Mouse (Mus musculus): ENCODE results near the gene Aldh2.

Aldh2 gene

DNA sequence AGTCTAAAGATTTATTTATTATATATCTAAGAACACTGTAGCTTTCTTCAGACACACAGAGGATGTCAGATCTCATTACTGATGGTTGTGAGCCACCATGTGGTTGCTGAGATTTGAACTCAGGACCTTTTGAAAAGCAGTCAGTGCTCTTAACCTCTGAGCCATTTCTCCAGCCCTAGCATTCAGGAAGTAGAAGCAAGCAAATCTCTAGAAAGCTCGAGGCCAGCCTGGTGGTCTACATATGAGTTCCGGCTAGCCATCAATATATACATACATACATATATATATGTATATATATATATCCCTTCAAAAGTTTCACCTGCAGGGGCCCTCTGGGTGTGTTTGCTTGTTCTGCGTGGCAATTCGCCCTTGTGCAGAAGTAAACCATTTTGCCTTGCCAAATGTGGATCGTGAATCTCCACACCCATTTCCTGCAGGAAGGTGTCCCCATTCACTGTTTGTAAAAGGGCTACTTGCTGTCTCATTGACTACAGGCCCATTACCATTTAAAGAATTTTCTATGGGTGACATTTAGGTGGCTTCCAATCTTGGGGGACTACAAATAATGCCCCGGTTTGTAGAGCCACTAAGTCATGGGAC lies 1.2 kb upstream of the Aldh2 start:
- no peak for DNase-seq

DNA sequence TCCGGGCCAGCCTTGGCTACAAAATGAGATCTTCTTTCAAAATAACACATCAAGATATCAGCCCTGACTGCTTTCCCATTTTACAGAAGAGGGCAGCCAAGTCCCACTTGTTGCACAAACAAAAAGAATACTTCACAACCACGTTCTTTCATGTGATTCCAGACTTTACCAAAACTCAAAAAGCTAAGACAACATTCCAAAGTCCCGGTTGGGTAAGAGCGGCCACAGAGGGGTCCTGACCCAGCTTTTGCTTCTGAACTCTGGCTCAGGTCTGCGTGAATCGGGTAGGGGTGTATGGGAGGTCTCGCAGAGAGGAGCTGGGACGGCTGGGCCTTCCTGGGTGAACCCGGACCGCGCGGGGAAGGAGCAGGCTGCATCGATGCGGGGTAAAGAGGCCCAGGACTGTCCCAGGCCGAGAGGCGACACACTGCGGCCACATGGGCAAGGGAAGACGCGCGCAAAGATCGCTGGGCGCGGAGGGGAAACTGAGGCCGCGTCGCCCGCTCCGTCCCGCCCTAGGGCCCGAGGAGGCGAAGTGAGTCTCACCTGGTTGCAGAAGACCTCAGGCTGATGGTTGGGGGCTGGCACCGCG lies 712 bp downstream of the Aldh2 start:
- peak; percentile 35 for DNase-seq

DNA sequence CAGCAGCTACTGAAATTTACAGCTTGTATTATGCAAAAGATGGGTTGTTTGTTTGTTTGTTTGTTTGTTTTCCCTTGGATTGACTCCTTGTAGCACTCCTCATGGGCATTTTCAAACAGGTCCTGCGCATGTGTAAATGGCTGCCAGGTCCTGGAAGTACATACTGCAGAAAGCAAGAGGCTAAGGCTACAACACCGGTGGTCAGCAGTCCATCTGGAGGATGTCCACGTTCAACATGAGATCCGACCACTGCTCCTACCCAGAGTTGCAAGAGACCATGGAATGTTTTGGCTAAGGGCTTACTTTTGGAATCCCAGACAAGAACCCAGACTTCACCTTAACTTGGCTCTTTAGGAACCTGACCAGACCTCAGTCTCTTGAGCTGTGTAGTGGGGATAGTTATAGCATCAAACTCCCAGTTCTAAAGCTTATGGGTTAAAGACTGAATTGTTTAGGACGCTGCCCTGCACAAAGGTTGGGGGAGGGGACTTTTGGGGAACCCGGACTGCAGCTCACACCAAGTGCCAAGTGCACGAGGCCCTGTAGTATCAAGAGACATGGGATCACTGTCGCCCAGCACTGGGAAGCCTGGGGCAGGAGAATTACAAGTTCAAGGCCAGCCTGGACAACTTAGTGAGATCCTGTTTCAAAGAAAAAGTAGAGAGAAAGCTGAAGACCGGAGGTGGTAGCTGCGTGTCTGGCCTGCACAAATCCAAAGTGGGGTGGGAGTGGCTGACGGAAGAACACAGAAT lies 1.4 kb downstream of the Aldh2 start:
- no peak for DNase-seq

DNA sequence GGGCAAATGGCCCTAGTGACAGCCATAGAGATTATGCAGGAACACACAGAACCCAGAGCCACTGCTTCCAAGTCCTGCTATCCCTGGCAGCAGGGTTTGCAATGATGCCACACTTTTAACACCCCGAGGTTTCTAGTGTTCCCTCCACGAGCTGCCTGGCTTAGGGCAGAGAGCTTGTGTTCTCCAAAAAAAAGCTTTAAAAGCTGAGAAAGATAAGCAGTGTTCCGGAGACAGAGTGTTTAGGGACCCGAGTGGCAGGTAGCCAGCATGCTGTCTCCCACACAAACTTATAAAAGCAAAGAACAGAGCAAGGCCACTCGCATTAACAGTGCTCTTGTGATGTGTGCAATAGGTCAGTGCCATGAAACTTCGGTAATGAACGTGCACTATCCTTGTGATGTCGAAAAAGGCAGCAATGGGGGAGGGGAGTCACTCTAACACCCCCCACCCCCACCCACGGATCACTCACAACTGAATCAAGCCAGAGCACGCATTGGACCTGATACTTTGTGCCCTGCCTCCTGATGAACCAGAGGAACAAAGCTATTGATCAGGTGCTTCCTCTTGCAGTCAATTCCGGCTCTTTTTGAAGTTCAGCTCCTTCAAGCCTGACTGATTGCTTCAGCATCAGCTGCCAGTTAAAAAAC lies 2.1 kb downstream of the Aldh2 start:
- DNase-seq, result no peak

DNA sequence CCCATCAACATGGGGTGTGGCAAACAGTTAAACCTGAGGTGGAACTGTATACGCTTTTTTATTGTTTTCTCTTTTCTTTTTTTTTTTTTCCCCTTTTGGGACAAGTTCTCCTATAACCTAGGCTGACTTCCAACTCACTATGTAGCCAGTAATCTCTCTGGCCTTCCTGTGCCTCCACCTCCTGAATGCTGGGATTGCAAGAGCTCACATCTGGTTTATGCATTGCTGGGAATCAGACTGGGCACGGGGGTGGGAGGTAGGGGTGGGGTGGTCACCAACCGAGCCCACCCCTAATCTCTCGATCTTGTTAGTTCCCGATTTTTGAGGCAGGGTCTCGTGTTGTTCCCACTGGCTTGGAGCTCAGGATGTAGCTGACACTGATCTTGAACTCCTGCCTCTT lies 3.7 kb downstream of the Aldh2 start:
- no peak for DNase-seq

DNA sequence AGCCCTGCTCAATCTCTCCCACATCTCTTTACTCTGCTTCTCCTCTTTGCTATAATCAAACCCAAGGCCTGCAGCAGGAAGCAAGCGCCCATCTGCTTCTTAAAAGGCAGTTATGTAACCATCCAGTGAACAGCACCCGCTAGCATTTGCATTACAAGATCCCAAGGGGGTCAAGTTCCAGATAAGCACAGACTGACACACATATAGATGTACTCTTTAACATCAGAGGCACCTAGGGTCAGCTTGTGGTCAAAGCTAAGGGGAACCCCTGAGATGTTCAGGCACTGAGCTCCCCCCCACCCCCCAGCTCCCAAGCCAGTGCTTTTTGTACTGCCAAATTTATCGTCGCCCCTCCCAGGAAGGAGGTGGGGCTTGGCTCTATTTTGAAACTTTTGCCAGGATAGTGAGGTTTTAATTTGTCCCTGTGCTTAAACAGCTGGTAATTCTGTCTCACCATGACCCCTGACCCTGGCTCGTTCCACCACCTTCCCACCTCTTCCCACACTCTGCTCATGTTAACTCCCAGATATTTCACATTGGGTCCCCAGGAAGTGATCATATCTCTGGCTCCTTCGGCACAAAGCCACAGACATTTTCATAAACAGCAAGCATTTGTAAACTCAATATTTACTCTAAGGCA lies 7.1 kb downstream of the Aldh2 start:
- DNase-seq, result peak; percentile 67

DNA sequence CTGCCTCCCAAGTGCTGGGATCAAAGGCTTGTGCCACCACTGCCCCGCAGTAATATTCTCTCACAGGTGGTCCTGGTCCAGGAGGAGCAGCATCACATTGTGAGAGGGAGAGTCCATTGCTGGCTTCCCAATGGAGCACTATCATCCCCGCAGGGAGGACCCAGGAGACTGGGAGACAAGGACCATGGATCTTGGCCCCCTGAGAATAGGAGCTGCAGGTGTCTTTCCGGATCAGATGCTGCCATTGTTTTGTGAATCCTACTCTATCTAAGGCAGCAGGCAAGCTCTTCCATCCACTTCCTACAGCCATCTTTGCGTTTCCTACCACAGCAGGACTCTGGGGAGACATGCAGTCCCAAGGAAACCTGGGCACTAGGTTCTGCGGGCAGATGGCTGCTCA lies 7.9 kb downstream of the Aldh2 start:
- DNase-seq, result no peak

DNA sequence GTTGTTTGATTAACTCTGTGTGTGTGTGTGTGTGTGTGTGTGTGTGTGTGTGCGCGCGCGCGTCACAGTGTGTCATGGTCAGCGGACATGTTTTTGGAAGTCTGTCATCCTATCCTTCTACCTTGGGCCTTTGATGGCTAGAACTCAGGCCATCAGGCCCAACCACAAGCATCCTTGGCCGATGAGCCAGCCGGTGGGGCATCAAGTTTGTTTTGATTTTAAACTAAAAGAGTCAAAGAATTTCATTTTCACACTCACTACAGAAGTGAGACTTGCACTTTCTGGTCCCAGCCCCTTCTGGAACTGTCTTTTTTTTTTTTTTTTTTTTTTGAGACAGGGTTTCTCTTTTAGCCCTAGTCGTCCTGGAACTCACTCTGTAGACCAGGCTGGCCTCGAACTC lies 8.6 kb downstream of the Aldh2 start:
- DNase-seq, result no peak

DNA sequence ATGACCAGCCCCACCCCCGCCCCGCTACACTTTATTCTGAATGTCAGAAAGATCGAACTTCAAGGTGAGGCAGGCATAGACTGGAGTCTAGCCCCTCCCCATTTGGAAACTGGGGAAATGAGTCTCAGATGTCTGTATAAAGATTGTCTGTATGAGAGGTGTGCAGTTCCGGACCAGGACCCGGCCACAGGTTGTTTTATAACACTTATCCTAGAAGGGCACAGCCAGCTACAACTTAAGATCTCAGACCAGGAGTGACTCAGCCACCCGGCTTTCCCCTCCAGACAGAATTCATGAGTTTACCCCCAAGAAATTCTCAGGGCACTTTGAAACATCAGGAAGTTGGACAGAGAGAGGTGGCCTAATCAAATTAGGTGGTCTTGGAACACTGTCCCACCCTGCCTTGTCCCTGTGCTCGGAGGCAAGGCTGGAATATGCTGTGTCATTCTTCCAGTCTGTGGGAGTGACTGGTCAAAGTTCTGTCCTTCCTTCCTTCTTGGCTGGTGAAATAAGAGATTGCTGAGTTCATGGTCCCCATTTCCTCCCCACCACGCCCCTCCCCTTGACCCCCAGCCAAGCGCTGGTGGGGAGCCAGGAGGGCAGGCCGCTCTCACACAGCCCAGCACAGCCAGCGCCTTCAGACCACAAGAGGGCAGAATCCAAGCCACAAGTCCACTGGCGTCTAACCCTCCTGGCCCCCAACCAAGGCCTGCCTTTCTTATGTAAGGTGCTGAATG lies 9.7 kb downstream of the Aldh2 start:
- peak; percentile 100 for DNase-seq

DNA sequence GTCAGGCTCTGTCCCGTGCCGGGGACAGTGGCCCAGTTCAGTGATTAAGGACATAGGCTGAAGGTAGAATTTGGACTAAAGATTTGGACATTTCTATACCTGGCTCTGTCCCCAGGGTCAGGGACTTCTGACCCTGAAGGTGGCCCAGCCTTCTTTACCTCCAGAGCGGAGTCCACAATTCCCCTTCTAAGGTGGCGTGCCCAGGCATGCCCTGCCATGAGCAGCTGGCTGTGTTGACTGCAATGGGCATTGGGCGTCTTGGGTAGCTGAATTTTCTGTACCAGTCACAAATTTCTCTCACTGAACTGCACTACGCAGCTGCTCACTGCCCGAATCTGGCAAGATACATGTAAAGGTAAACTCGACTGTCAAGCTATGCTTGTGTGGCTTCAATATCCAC lies 11.7 kb downstream of the Aldh2 start:
- no peak for DNase-seq

DNA sequence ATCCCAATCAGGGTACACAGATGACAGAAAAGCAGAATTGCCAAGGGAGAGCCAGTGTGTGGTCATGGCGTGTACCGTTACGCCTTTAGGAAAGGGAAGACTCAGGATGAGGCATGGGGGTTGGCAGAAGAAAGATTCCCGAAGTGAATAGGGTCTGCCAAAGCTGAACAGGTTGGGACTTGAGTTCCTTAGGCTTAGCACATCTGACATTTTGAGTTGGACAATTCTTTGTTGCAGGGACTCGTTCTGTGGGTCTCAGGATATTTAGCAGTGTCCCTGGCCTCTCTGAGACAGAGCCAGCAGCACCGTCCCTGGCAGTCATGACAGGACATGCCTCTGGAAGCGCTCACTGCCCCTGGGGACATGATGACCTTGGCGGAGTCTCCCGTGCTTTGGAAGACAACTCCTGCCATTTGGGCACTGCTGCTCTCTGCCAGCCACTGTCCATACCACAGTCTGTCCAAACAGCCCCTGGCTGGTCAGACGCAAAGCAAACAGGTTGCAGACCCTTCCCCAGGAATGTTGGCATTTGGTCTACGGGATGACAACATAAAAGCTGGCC lies 16.6 kb downstream of the Aldh2 start:
- no peak for DNase-seq

DNA sequence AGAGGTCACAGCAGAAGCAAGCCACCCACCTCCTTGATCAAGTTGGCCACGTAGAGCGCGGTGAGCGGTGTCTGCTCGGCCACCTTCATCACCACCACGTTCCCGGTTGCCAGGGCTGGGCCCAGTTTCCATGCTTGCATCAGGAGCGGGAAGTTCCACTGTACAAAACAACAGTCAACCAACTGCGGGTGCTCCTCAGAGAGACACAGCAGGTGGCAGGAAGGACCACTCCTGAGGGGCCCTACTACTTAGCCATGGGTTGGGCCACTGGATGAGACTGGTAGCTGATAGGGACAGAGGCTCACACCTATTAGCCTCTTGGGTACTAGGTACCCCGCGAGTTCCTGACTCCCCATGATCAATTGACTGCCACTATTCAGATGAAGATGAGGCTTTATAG lies 17.8 kb downstream of the Aldh2 start:
- DNase-seq, result no peak

DNA sequence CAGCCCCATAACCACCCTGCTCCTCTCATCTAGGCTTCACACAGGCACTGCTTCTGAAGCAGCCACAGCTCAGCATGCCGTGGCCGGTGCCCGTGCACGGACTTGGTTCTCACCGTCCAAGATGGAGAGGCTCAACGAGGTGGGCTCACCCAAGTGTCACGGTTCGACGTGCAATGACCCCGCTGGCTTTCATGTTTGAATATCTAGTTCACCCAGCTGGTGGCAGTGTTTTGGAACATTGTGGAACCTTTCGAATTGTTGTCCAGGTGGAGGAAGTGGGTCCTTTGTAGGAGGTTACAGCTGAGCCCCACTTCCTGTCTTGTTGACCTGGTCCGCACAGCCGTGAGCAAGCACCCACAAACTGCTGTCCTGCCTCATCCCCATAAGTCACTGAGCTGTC lies 19.5 kb downstream of the Aldh2 start:
- no peak for DNase-seq

DNA sequence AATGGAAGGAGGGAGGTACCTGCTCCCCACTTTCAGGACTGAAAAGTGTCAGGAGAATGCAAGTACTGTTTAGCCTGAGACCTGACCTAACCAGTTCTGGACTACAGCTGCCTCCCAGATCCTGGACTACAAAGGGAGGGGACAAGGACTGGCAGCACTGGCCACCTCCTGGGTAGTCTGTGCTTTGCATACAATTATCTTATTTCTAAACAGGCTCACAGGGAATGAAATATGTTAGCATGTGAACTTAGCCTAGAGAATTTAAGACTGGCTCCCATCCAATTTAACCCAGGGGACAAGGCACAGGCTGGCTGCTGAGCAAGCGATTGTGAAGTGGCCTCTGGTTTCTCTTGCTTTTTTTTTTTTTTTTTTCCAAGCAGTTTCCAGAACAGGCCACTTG lies 22.8 kb downstream of the Aldh2 start:
- no peak for DNase-seq

DNA sequence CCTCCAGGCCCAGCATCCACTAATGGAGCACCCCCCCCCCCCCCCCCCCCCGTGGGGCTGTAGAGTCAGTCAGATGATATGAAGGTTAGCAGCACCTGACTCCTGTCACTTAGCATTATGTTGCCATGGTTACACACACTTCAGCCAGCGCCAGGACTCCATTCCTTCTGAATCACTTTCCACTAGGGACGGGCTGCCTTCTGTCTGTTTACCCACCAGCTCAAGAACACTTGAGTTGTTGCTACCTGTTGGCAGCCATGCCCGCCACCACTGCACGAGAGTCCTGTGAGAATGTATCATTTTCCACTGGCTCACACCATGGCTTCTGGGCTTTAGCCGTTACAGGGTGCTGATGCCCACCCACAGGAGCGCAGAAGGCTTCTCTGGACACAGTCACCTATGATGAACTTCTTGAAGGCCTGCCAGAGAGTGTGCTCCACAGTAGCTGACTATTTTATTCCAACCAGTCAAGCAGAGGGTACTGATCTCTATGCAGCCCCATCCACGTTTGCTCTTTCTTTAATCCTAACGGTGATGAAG lies 23.7 kb downstream of the Aldh2 start:
- DNase-seq, result no peak

DNA sequence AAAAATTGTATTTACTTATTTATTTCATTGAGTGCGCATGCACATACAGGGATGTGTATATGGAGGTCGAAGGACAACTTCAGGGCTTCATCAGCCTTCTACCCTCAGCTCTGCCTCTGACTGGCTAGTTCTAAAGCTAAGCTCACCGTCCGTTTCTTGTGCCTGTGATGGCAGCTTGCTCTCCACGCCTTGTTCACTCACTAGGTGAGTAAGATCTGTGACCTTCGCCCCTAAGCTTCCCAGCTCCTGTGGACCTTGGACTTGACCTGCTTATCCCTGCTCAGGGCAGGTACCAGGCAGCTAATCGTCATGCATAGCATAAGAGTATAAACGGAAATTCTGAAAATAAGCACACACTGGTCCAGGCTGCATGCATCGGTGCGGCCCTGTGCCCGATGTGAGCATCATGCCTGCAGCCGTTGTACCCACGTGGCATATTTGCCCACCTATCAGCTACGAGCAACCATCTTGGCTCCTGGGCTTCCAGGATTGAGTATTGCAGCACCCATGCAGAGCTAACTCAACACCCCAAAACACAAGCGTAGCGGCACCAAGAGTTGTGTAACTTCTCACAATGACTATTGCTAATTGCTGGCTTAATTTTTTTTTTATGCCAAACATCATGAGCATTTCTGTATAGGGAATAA lies 27.5 kb downstream of the Aldh2 start:
- DNase-seq, result peak; percentile 89

DNA sequence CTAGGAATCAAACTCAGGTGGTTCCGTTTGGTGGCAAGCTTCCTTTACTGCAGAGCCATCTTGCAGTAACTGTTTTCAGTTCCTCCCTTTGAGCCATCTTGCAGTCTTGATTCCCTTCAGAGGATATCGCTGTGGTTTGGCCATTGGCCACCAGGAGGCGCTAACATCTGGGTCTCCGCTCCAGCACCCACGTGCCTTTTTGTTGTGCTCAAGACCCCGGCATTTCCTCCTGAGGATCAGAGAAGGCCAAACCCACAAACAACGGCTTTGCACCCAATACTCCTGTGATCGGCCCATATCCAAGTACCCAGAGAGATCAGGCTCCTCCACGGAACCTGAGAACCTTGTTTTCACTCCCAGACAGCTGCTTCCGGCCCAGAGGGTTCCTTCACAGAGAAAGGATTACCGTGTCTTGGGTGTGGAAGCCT lies 29.1 kb downstream of the Aldh2 start:
- peak; percentile 91 for DNase-seq

DNA sequence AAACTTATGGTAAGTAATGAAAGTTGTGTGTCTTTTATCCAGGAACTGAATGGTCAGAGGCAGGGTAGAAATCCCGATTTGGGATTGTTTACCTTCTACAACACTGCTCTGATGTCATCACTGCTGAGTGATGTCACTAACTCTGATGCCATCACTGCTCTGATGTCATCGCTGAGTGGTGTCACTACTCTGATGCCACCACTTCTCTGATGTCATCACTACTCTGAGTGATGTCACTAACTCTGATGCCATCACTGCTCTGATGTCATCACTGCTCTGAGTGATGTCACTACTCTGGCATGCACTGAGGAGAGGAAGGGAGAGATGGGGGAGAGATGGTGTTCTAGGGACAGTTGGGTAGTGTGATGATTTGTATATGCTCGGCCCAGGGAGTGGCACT lies 31.2 kb downstream of the Aldh2 start:
- DNase-seq, result no peak

DNA sequence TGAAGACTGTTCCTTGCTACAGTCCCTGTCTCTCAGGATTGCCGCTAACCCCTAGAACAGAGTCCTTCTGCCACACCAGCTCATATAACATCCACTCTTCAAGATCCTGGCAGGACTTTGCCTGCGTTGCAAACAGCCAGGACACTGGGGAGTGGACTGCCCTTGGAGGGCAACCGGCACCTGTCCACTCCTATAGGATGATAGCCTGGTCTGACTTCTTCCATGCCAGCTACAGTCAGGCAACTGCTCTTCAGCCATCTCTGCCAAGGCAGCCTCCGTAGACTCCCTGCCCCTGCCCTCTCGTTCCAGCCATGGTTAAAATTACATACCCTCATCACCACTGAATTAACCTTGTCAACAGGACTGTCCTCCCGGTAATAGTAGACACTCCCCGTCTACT lies 44.4 kb downstream of the Aldh2 start:
- DNase-seq, result no peak

DNA sequence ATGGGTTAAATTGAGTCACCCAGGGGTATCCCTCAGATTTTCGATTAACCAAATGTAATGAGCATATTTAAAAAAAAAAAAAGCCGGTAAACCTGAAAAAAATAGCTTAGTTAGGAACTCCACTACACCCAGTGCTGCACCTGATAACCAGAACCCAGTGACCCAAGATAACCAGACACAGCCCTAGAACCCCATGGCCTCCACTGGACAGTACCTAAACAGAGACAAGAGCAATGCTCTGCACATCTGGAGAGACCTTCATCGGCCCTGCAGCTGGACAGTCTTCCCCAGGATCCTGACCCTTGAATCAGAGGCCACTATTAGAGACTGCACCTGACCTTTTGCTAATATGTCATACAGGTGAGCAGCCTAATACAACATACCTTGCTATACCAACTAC lies 46.5 kb downstream of the Aldh2 start:
- no peak for DNase-seq

DNA sequence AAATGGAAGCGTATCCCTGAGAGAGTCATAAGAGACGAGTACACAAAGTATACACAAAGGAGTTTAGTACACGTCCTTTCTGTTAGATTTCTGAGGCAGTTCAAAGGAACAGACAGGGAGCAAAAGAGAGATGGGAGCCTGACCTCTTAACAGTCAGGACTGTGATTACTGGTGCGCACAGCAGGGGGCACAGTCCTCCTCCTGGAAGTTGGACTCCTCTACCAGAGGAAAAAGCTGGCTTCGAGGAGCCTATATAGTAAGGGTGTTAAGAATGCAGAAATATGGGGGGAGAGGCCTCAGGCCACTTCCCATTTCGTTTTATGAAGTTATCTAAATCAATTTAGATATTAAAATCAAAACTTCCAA lies 47.1 kb downstream of the Aldh2 start:
- peak; percentile 75 for DNase-seq

Data from kidney, adult 9 months (tissue).